Mouse (Mus musculus): ENCODE measurements around the gene Ltv1.

DNA sequence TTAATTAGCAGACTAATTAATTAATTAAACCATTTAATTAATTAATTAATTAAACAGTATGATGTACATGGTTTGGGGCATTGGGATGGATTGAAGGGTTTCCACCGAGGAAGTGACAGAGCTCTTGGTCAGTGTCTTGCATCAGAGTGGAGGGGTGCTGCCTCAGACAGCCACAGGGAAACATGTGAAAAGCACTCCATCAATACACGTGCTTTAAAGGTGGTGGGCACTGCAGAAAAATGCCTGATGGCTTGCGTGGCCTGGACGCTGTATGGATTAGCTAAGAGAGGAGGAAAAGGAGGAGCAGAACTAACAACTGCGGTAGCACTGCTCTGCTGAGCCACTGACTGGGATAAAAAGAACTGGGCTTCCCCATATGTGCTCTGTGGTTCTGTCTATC, 43.9 kb upstream of the Ltv1 start:
- TF ChIP-seq CTCF (IDR thresholded peaks at IDR 0.05; ENCODE audit: borderline replicate concordance, insufficient read depth, low read depth, low read length): no peak
- no peak for TF ChIP-seq POLR2A (IDR thresholded peaks at IDR 0.05; ENCODE audit: borderline replicate concordance, insufficient read depth, low read length)

All from cerebellum, adult 2 months (tissue).